Mouse (Mus musculus): ENCODE data around the gene Mfsd11. TPM values are rescaled to one million over a fixed set of nuclear protein-coding genes. Genes with fewer than 3 reads are reported as not detected.
"Not testable (repeated sequence)": the region's sequence is repeated elsewhere in the genome, so short reads cannot be mapped to it uniquely, and the experiment has no call there.

Gene Mfsd11
- polyA plus RNA-seq, 1 experiment, result 36.4 TPM

DNA sequence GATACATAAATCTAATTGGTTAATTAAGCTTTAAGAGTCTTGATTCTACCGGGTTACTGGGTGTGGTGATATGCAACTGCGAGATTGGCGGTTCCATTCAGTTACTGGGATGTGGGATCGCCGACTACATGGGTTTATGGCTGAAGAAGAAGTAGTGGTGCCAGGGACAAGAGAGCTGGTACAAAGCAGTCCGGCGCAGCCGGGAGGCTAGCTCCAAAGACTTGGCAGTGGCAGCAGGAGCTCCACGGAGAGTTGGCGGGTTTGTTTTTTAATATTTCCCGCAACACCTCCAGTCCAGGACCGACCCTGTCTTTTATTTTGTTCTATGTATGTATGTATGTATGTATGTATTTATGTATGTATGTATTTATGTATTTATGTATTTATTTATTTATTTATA is 47.0 kb downstream of the Mfsd11 start:
- TF ChIP-seq CTCF (IDR thresholded peaks at IDR 0.05; ENCODE audit: borderline replicate concordance, extremely low read depth, insufficient read depth, insufficient read length), result no peak
- TF ChIP-seq POLR2A (IDR thresholded peaks at IDR 0.05; ENCODE audit: borderline replicate concordance, extremely low read depth, insufficient read depth, insufficient read length, poor library complexity, severe bottlenecking), result no peak
- DNase-seq (ENCODE audit: low read depth), result peak; percentile 27

DNA sequence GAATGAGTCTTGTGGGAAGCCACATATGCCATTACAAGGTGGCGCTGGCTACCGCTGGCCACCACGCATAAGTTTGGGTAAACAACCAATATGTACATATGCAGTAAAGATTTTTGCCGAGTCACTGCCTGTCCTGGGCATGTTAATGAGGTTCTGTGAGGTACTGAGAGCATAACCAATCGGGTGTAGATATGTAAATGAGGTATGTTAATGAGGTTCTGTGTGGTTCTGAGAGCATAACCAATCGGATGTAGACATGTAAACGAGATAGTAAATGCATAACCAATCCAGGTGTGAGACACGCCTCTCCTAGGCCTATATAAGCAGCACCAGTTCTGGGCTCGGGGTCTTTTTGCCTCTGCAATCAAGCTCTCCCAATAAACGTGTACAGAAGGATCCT is 50.3 kb downstream of the Mfsd11 start:
- DNase-seq (ENCODE audit: low read depth), result not testable (repeated sequence)

DNA sequence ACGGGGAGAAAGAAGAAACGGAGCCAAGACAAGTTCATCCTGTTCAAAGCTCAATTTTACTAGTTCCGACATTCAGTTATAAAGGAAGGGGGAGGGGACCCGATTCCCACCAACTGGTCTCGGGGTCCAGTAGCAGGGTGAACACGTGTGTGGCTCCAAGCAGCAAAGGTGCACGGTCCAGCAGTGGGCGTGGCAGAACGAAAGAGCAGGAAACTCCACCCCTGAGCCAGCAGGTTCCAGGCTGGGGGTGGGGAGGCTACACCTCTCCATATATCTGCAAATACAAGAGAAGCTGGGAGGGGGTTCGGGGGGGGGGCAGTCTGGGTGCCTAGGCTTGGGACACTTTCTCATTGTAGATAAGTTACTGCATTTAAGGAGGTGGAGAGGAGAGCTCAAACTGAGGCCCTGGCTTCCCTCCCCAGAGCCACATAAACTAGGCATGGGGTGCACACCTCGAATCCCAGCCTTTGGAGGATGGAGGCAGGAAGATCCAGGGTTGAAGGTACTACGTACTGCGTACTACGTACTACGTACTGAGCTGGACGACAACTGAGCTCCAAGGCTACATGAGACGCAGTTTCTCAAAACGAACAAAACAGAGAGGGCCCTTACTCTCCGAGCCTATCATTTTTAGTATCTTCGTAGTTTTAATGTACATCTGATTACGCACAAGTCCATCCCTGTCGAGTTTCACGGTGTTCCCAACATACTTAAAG is 53.7 kb downstream of the Mfsd11 start:
- no peak for DNase-seq (ENCODE audit: low read depth)
- TF ChIP-seq CTCF (IDR thresholded peaks at IDR 0.05; ENCODE audit: borderline replicate concordance, extremely low read depth, insufficient read depth, insufficient read length) (no peak), POLR2A (IDR thresholded peaks at IDR 0.05; ENCODE audit: borderline replicate concordance, extremely low read depth, insufficient read depth, insufficient read length, poor library complexity, severe bottlenecking) (no peak)

DNA sequence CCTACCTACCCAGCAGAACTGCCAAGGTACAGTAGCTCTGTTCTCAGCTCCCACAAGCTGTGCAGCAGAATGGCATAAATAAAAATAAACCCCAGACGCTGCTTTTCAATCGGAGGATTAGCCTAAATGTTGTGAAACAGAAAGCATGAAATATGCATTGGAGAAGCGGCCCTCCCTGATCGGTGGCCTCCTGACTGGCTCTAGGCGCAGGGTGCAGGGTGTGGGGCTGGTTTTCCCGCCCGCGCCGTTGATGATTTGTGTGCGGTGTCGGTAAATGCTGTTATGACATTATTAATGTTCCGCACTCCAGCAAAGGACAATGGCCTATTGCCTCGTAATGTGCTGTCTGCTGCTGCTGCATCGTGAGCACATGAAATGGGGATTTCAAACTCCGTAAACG is 61.3 kb downstream of the Mfsd11 start:
- TF ChIP-seq CTCF (IDR thresholded peaks at IDR 0.05; ENCODE audit: borderline replicate concordance, extremely low read depth, insufficient read depth, insufficient read length) (no peak), POLR2A (IDR thresholded peaks at IDR 0.05; ENCODE audit: borderline replicate concordance, extremely low read depth, insufficient read depth, insufficient read length, poor library complexity, severe bottlenecking) (no peak)
- peak; percentile 45 for DNase-seq (ENCODE audit: low read depth)

DNA sequence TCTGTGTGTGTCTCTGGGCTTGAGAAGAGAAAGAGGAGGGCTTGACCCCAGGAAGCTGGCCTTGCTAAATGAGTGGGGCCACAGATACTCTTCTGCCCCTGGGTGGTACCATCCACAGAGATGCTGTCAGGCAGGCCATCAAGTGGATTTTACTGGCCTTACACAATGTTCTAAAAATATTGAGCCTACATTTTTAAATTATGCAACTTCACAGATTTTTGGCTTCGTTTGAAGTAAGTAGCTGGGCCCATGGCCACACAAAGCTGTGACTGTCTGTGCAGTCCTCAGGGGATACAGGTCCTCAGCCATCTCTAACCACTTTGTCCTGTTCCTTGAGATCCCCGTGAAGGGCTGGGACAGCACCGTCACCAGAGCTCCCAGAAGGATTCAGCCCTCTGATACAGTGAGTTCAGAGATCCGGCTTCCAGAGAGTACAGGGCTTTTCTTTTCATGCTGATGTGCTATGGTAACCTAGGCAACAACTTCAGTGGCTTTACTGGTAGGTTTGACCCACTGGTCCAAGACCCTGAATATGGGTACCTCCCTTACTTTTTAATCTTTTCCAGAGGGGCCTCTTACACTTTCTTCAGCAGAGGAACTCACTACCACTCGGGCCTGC is 62.1 kb downstream of the Mfsd11 start:
- no peak for TF ChIP-seq CTCF (IDR thresholded peaks at IDR 0.05; ENCODE audit: borderline replicate concordance, extremely low read depth, insufficient read depth, insufficient read length)
- TF ChIP-seq POLR2A (IDR thresholded peaks at IDR 0.05; ENCODE audit: borderline replicate concordance, extremely low read depth, insufficient read depth, insufficient read length, poor library complexity, severe bottlenecking), result no peak
- DNase-seq (ENCODE audit: low read depth), result no peak

DNA sequence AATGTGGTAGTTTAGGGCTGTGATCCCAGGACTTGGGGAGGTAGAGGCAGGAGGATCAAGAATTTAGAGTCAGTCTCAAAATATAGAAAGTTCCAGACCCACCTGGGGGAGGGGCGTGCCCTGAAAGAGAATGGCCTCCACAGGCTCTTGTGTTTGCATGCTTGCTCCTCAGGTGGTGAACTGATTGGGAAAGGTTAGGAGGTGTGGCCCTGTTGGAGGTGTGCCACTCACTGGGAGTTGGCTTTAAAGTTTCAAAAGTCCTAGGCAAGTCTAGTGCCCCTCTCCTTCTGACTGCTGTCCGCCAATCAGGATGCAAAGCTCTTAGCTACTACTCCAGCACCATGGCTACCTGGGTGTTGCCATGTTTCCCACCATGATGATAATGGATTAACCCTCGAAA is 63.0 kb downstream of the Mfsd11 start:
- no peak for TF ChIP-seq CTCF (IDR thresholded peaks at IDR 0.05; ENCODE audit: borderline replicate concordance, extremely low read depth, insufficient read depth, insufficient read length)
- no peak for TF ChIP-seq POLR2A (IDR thresholded peaks at IDR 0.05; ENCODE audit: borderline replicate concordance, extremely low read depth, insufficient read depth, insufficient read length, poor library complexity, severe bottlenecking)
- DNase-seq (ENCODE audit: low read depth), result no peak

DNA sequence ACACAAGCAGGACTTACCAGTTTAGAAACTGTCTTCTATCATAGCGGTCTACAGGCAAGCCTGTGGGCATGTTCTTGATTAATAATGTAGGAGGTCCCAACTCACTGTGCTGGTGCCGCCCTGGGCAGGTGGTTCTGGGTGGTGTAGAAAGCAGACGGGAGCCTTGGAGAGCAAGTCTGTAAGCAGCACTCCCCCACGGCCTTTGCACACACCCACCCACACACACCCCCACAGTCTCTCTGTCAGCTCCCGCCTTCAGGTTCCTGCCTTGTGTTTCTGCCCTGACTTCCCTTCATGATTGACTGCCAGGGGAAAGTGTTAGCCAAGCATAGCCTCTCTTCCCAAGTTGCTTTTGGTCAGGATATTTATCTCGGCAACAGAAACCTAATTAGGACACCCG is 65.1 kb downstream of the Mfsd11 start:
- no peak for TF ChIP-seq POLR2A (IDR thresholded peaks at IDR 0.05; ENCODE audit: borderline replicate concordance, extremely low read depth, insufficient read depth, insufficient read length, poor library complexity, severe bottlenecking)
- TF ChIP-seq CTCF (IDR thresholded peaks at IDR 0.05; ENCODE audit: borderline replicate concordance, extremely low read depth, insufficient read depth, insufficient read length), result no peak
- DNase-seq (ENCODE audit: low read depth), result no peak

DNA sequence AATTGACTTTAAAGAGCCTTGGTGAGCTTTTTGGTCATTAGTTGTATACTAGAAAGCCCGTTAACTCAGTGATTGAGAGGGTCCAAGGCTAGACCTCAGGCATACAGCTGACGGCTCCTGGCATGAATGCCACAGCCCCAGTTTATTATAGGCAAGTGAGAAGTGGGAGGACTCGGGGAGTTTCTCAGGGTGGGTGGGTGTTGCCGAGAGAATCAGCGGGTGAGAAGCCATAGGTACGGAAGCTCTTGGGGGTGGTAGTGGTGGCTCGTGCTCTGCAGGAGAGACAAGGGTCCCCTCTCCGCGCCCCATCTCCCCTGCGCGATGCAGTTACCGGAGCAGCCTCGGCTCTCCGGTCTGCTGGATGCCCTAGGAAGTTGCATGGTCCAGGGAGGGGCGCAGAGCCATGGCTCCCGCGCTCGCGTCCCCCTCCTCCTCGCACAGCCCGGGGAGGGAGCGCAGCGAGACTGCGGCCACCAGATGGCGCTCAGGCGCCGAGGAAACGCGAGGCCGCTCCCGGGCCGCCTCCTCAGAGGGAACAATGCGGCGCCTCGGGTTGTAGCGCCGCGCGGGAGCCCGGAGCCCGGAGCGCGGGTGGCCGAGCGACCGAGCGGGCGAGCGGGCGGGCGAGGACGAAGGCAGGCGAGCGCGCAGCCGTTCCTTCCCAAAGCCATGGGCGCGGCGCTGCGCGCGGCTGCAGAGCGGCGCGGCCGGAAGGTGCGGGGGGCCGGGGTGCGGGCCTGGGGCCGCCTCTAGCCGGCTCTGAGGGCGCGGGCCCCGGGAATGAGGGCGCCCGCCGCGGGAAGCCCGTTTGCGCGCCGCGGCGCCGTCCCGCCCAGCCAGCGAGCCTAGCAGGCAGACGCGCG is 66.3 kb downstream of the Mfsd11 start, which contains the start of gene Mgat5b:
Mgat5b (plus strand) TSS at position 541 of the 863 bp plus-strand sequence.
- TF ChIP-seq CTCF (IDR thresholded peaks at IDR 0.05; ENCODE audit: borderline replicate concordance, extremely low read depth, insufficient read depth, insufficient read length) (peak; percentile 91), POLR2A (IDR thresholded peaks at IDR 0.05; ENCODE audit: borderline replicate concordance, extremely low read depth, insufficient read depth, insufficient read length, poor library complexity, severe bottlenecking) (peak; percentile 86)
- DNase-seq (ENCODE audit: low read depth), result peak; percentile 91

DNA sequence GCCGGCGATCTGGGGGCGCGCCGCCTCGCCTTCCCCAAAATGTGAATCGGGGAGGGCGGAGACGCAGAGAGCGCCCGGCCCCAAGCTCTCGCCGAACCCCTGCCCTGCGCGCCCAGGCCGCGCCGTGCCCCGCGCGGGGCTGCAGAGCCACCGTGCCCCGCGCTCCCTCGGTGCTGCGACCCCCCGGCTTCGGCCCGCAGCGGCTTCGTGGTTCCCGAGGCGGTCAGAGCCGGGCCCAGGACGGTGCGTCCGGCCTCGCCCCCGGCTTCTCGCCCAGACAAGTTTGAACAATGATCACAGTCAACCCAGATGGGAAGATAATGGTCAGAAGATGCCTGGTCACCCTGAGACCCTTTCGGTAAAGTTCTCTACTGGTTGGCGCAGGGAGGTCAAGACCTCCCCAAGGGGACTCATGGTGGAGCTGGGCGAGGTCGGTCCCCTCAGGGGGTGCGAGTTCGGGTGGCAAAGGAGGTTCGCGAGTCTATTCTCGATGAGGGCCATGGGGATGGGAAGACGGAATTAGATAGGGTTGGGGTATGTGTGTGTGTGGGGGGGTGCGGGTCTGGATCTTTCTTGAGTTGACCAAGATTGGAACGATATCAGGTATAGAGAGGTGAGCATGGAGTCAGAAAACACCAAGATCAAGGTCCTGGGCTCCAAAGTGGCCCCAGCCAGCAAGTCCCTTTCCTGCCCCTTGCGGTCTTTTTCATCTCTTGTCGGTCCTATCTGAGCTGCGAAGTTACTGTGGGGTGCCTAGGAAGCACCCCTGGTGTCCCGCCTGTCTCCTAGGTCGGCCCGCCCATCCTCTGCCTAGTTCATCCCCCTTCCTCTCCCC is 67.2 kb downstream of the Mfsd11 start:
- DNase-seq (ENCODE audit: low read depth), result peak; percentile 39
- no peak for TF ChIP-seq POLR2A (IDR thresholded peaks at IDR 0.05; ENCODE audit: borderline replicate concordance, extremely low read depth, insufficient read depth, insufficient read length, poor library complexity, severe bottlenecking)
- no peak for TF ChIP-seq CTCF (IDR thresholded peaks at IDR 0.05; ENCODE audit: borderline replicate concordance, extremely low read depth, insufficient read depth, insufficient read length)

DNA sequence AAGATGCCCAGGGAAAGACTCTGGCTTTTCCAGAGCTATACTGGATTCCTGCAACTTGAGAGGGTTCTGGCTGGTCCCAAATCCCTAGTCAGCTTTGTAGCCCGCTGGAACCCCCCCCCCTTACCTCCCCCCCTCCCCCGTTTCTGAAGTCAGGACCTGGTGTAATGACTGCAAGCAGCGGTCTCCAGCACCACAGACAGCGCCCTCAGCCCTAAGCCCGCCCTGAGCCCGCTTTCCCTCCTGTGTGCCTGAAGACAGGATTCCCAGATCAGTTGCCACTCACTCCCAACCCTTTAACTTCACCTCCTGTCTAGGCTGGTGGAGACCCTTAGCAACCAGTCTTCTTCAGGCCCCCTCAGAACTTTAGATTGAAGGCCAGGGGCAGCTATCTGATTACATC is 68.5 kb downstream of the Mfsd11 start:
- TF ChIP-seq CTCF (IDR thresholded peaks at IDR 0.05; ENCODE audit: borderline replicate concordance, extremely low read depth, insufficient read depth, insufficient read length) (no peak), POLR2A (IDR thresholded peaks at IDR 0.05; ENCODE audit: borderline replicate concordance, extremely low read depth, insufficient read depth, insufficient read length, poor library complexity, severe bottlenecking) (no peak)

DNA sequence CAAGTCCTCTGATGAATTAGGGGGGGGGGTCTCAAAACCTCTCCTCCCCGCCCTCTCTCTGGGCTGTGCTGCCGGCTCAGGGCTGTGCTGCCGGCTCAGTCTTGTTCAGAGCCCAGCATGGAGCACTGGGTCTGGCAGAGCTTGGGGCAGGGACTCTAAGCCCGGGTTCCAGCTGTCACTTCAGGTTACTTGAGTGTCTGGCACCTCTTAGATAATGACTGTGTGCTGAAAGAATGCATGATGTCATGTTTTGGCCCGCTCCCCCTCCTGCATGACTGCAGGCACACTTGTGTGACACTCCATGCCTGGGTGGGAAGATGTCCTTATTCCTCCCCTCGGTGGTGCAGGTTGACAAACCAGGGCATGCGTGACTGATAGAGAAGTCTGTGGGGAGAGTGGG is 69.8 kb downstream of the Mfsd11 start:
- peak; percentile 94 for DNase-seq (ENCODE audit: low read depth)
- TF ChIP-seq POLR2A (IDR thresholded peaks at IDR 0.05; ENCODE audit: borderline replicate concordance, extremely low read depth, insufficient read depth, insufficient read length, poor library complexity, severe bottlenecking) (no peak), CTCF (IDR thresholded peaks at IDR 0.05; ENCODE audit: borderline replicate concordance, extremely low read depth, insufficient read depth, insufficient read length) (no peak)

More for the DNA sequence above, 68.5 kb downstream of the Mfsd11 start:
- peak; percentile 32 for DNase-seq (ENCODE audit: low read depth)

Other genes with a start within 250 kb of the Mfsd11 start
- 2.3 and 2.5 TPM in 2 replicates for gene Rhbdf2, start 225.4 kb upstream of the Mfsd11 start, polyA plus RNA-seq (2012; rRNA removed)
- gene Prcd, start 198.9 kb upstream of the Mfsd11 start, polyA plus RNA-seq (2012; rRNA removed), result 1.0 and 1.4 TPM in 2 replicates
- gene Cygb, start 198.1 kb upstream of the Mfsd11 start, polyA plus RNA-seq (2012; rRNA removed), result 18.3 TPM in 2 replicates
- not detected in 2 replicates for gene St6galnac1, start 76.9 kb upstream of the Mfsd11 start, polyA plus RNA-seq (2012; rRNA removed)
- 14.2 and 30.5 TPM in 2 replicates for gene Mxra7, start 24.4 kb upstream of the Mfsd11 start, polyA plus RNA-seq (2012; rRNA removed)
- gene Mettl23, start 9.2 kb upstream of the Mfsd11 start, polyA plus RNA-seq (2012; rRNA removed), result 44.6 and 67.6 TPM in 2 replicates
- gene Jmjd6, start 9.0 kb upstream of the Mfsd11 start, polyA plus RNA-seq (2012; rRNA removed), result 34.9 and 44.1 TPM in 2 replicates
- 599 and 784 TPM in 2 replicates for gene Srsf2, start 654 bp downstream of the Mfsd11 start, polyA plus RNA-seq (2012; rRNA removed)
- 95.1 and 98.4 TPM in 2 replicates for gene Mgat5b, start 66.4 kb downstream of the Mfsd11 start, polyA plus RNA-seq (2012; rRNA removed)